Mouse (Mus musculus): ENCODE data around the gene Gm10337. TPM values are rescaled to one million over a fixed set of nuclear protein-coding genes. Genes with fewer than 3 reads are reported as not detected.

Gm10337 gene
- total and polyA plus RNA-seq, 3 experiments = not detected

- H3K79me2 ChIP-seq (ENCODE audit: control insufficient read depth, insufficient read depth, low read length, poor library complexity) = no peaks in the 10 kb centered on the region
These were observed 22.8 kb downstream of the Gm10337 start for GRCm38 (mm10) chr15:102526111-102527002.

GRCm38 (mm10) chr15:102527936-102528335 lies 24.4 kb downstream of the Gm10337 start:
- Histone ChIP-seq H3K36me3 (ENCODE audit: control insufficient read depth in 1 of 2, insufficient read depth in 2 of 2, low read length in 2 of 2) (peaks cover 0 to 12% of the 10 kb centered on the region in 2 experiments; a peak in 2 of 4 replicates), H3K9ac (ENCODE audit: control insufficient read depth, low read depth, low read length, poor library complexity, severe bottlenecking) (no peak overlapping the region), H3K9me3 (replicated peaks; ENCODE audit: insufficient read depth, low read length) (no peaks in the 10 kb centered on the region), H3K27ac (ENCODE audit: control insufficient read depth, low read depth, low read length) (no peak overlapping the region), H3K27me3 (ENCODE audit: control insufficient read depth in 1 of 2, insufficient read depth in 2 of 2, low read length in 2 of 2) (no peaks in the 10 kb centered on the region), H3K4me1 (ENCODE audit: control insufficient read depth in 1 of 2, insufficient read depth in 2 of 2, low read length in 2 of 2) (no peaks in the 10 kb centered on the region), H3K4me3 (ENCODE audit: control insufficient read depth in 1 of 2, insufficient read depth in 1 of 2, low read depth in 2 of 2, low read length in 2 of 2) (no peak overlapping the region), H3K79me2 (ENCODE audit: control insufficient read depth, insufficient read depth, low read length, poor library complexity) (no peaks in the 10 kb centered on the region)
- no peak for TF ChIP-seq MAFK (IDR thresholded peaks at IDR 0.05; ENCODE audit: borderline replicate concordance, low read depth, low read length)
- TF ChIP-seq NRF1 (IDR thresholded peaks at IDR 0.05; ENCODE audit: insufficient read depth, low read depth, low read length, poor library complexity, severe bottlenecking) = no peak
- peak; percentile 66 for TF ChIP-seq RAD21 (IDR thresholded peaks at IDR 0.05; ENCODE audit: low read depth, low read length)
- peak; percentile 46 for TF ChIP-seq SMC3 (IDR thresholded peaks at IDR 0.05; ENCODE audit: low read depth, low read length)
- TF ChIP-seq CTCF (IDR thresholded peaks at IDR 0.05 in 2 of 3, conservative IDR thresholded peaks at IDR 0.05 in 1 of 3; ENCODE audit: control insufficient read depth in 1 of 3, insufficient read depth in 1 of 3, low read depth in 2 of 3, low read length in 3 of 3, poor library complexity in 1 of 3, severe bottlenecking in 1 of 3) = peak; percentile 73 to 81 (median 73)
- TF ChIP-seq ZKSCAN1 (IDR thresholded peaks at IDR 0.05; ENCODE audit: low read depth, low read length) = no peak
- peak; percentile 53 for TF ChIP-seq ZNF384 (IDR thresholded peaks at IDR 0.05; ENCODE audit: low read depth, low read length)
- 0 out of 2 replicates have a peak, but pooled peaks have one; percentile 34 for TF ChIP-seq ZC3H11A (IDR thresholded peaks at IDR 0.05; ENCODE audit: low read depth, low read length)
- peak; percentile 65 for DNase-seq (ENCODE audit: low read depth, low spot score)

More at GRCm38 (mm10) chr15:102526111-102527002, 22.8 kb downstream of the Gm10337 start:
- peaks cover 1 to 9% of the 10 kb centered on the region in 2 experiments for H3K36me3 ChIP-seq (ENCODE audit: control insufficient read depth in 1 of 2, insufficient read depth in 2 of 2, low read length in 2 of 2)
- DNase-seq (ENCODE audit: low read depth, low spot score) = no peak
- no peak overlapping the region for H3K4me3 ChIP-seq (ENCODE audit: control insufficient read depth in 1 of 2, insufficient read depth in 1 of 2, low read depth in 2 of 2, low read length in 2 of 2)
- no peaks in the 10 kb centered on the region for H3K4me1 ChIP-seq (ENCODE audit: control insufficient read depth in 1 of 2, insufficient read depth in 2 of 2, low read length in 2 of 2)
- H3K9me3 ChIP-seq (replicated peaks; ENCODE audit: insufficient read depth, low read length) = no peaks in the 10 kb centered on the region
- H3K9ac ChIP-seq (ENCODE audit: control insufficient read depth, low read depth, low read length, poor library complexity, severe bottlenecking) = no peak overlapping the region
- no peaks in the 10 kb centered on the region for H3K27me3 ChIP-seq (ENCODE audit: control insufficient read depth in 1 of 2, insufficient read depth in 2 of 2, low read length in 2 of 2)
- TF ChIP-seq GATA1 (IDR thresholded peaks at IDR 0.05; ENCODE audit: low read depth, low read length) = no peak
- TF ChIP-seq POLR2AphosphoS5 (IDR thresholded peaks at IDR 0.05; ENCODE audit: borderline replicate concordance, low read depth, low read length) = no peak
- no peak for TF ChIP-seq HCFC1 (IDR thresholded peaks at IDR 0.05; ENCODE audit: low read depth, low read length)
- H3K27ac ChIP-seq (ENCODE audit: control insufficient read depth, low read depth, low read length) = no peak overlapping the region

DNA sequence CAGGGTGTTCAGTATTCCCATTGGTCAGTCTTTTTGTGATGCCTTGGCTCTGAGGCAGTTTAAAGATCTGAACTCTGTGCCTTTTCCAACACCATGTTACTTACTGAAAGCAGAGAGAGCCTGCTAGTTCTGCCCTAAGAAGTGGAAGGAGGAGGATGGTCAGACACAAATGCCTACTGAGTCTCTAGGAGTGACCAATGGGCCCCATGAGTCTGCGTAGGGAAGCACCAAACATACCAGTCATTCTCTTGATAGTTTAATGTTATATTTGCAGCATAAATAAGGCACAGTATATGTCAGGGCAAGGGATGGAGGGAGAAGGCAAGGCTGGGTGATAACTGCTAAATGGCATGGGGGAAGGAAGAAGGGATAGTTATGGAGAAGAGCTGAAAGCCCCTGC lies 24.9 kb downstream of the Gm10337 start:
- H3K36me3 ChIP-seq (ENCODE audit: control insufficient read depth in 1 of 2, insufficient read depth in 2 of 2, low read length in 2 of 2) = peaks cover 0 to 14% of the 10 kb centered on the region in 2 experiments; a peak in 2 of 4 replicates
- H3K27me3 ChIP-seq (ENCODE audit: control insufficient read depth in 1 of 2, insufficient read depth in 2 of 2, low read length in 2 of 2) = no peaks in the 10 kb centered on the region
- no peak for DNase-seq (ENCODE audit: low read depth, low spot score)
- no peaks in the 10 kb centered on the region for H3K4me1 ChIP-seq (ENCODE audit: control insufficient read depth in 1 of 2, insufficient read depth in 2 of 2, low read length in 2 of 2)
- no peak overlapping the region for H3K27ac ChIP-seq (ENCODE audit: control insufficient read depth, low read depth, low read length)
- TF ChIP-seq POLR2AphosphoS2 (IDR thresholded peaks at IDR 0.05; ENCODE audit: low read length) (no peak), E2F4 (IDR thresholded peaks at IDR 0.05; ENCODE audit: borderline replicate concordance, low read depth, low read length) (no peak), POLR2A (IDR thresholded peaks at IDR 0.05; ENCODE audit: control insufficient read depth in 1 of 2, insufficient read depth in 1 of 2, low read depth in 1 of 2, low read length in 2 of 2, poor library complexity in 1 of 2) (no peak), MXI1 (IDR thresholded peaks at IDR 0.05; ENCODE audit: low read depth, low read length) (no peak), ZKSCAN1 (IDR thresholded peaks at IDR 0.05; ENCODE audit: low read depth, low read length) (no peak), ZNF384 (IDR thresholded peaks at IDR 0.05; ENCODE audit: low read depth, low read length) (no peak), ETS1 (IDR thresholded peaks at IDR 0.05; ENCODE audit: low read depth, low read length) (no peak), POLR2AphosphoS5 (IDR thresholded peaks at IDR 0.05; ENCODE audit: borderline replicate concordance, low read depth, low read length) (no peak), MYC (IDR thresholded peaks at IDR 0.05; ENCODE audit: low read depth, low read length) (no peak), EP300 (IDR thresholded peaks at IDR 0.05; ENCODE audit: low read depth in 1 of 2, low read length in 2 of 2) (no peak), HCFC1 (IDR thresholded peaks at IDR 0.05; ENCODE audit: low read depth, low read length) (no peak), MEF2A (IDR thresholded peaks at IDR 0.05; ENCODE audit: extremely low read depth, insufficient replicate concordance, low read depth, low read length, poor library complexity, severe bottlenecking) (no peak)
- H3K9me3 ChIP-seq (replicated peaks; ENCODE audit: insufficient read depth, low read length) = no peaks in the 10 kb centered on the region
- no peak overlapping the region for H3K4me3 ChIP-seq (ENCODE audit: control insufficient read depth in 1 of 2, insufficient read depth in 1 of 2, low read depth in 2 of 2, low read length in 2 of 2)
- H3K79me2 ChIP-seq (ENCODE audit: control insufficient read depth, insufficient read depth, low read length, poor library complexity) = no peaks in the 10 kb centered on the region
- no peak overlapping the region for H3K9ac ChIP-seq (ENCODE audit: control insufficient read depth, low read depth, low read length, poor library complexity, severe bottlenecking)

Measured in MEL (cell line).